Mouse (Mus musculus) adrenal gland, postnatal 0 days (tissue): ENCODE results near the gene Haus3. TPM values are rescaled to one million over a fixed set of nuclear protein-coding genes. Genes with fewer than 3 reads are reported as not detected.

Experiments
- polyA plus RNA-seq: library from polyadenylated mRNA; unstranded; fragments of >200 nt; fragmentation: Nextera tagmentation; extraction: Ambion mirVana; gene quantifications from 2 replicates; pipeline ENCODE4 v1.2.1, GENCODE M21; 2015

Haus3 gene
- polyA plus RNA-seq: 25.8 and 28.4 TPM in 2 replicates

GRCm38 (mm10) chr5:34168950-34169891 is at the start of gene Haus3, which contains the start of gene Poln:
Gene Haus3, minus strand, starts transcription at chr5:34169527.
Gene Poln, minus strand, starts transcription at chr5:34169448.

DNA sequence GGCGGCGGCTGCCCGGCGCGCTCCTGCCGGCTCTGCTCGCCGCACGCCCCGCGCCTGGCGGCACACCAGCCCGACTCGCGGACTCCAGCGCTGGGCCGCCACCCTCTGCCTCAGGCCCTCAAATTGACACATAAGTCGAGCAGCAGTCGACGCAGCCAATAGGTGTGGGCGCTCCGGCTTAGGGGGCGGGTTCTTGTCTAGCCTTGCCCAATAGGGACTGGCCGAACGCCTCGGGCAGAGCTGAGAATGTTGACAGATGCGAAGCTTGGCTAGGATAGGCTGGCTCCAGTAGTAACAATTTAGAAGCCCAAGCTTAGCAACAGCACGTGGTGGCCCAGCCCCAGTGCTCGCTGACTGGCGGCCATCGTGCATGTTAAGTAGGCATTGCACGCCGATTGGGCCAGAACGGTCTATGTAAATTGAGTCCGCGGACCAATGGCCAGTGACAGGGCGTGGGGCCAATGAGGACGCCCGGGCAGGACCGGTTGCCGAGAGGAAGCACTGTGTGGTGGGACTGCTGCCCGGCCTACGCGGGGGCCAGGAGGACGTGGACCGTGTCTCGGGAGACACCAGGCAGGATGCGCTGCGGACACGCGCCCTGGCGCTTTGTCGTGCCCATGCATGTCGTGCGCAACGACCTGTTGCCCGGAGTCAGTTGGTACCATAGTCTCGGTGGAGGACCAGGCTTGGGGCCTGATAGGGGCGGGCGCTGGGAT is 18.4 kb upstream of the Haus3 start, which contains the start of gene Mxd4:
Gene Mxd4 (minus strand): TSS at position 120 of the 716 bp plus-strand sequence.

Other genes with a start within 250 kb of the Haus3 start
- 19.3 and 28.3 TPM in 2 replicates for gene Nelfa, start 233.1 kb downstream of the Haus3 start, polyA plus RNA-seq
- 151 and 252 TPM in 2 replicates for gene Gm1673, start 186.1 kb downstream of the Haus3 start, polyA plus RNA-seq
- 0.38 and 0.47 TPM in 2 replicates for gene Nat8l, start 173.5 kb downstream of the Haus3 start, polyA plus RNA-seq
- gene Poln, start 79 bp downstream of the Haus3 start, polyA plus RNA-seq: 0.91 and 1.1 TPM in 2 replicates
- gene Mxd4, start 18.2 kb upstream of the Haus3 start, polyA plus RNA-seq: 39.5 and 45.9 TPM in 2 replicates
- gene Zfyve28, start 118.9 kb upstream of the Haus3 start, polyA plus RNA-seq: 0.77 and 2.0 TPM in 2 replicates
- gene Cfap99, start 119.1 kb upstream of the Haus3 start, polyA plus RNA-seq: 0.06 TPM in 1 of 2 replicates, not detected in the other
- gene Rnf4, start 166.8 kb upstream of the Haus3 start, polyA plus RNA-seq: 64.1 and 88.0 TPM in 2 replicates
- gene Fam193a, start 200.4 kb upstream of the Haus3 start, polyA plus RNA-seq: 4.9 and 5.6 TPM in 2 replicates